Mouse (Mus musculus): ENCODE data around the gene Rcl1.

The Rcl1 gene

GRCm38 (mm10) chr19:29113746-29114649 lies 12.8 kb downstream of the Rcl1 start:
- no peak for DNase-seq (ENCODE audit: low spot score)

DNA sequence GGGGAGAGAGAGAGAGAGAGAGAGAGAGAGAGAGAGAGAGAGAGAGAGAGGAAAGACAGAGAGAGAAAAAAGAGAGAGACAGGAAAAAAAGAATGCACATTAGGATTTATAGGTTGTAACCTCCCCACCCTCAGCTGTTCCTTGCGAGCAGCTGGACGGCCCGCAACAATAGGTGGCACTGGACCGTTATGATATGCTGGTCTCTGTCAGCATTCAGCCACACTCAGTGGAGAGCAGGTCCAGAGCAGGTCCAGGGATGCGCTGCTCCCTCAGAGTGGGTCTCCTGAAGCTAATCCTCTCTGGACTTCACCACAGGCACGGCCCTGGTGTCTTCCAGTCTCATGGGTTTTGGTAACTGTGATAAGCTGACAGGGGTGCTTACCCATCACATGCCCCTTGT lies 15.6 kb downstream of the Rcl1 start:
- no peak for DNase-seq (ENCODE audit: low spot score)

GRCm38 (mm10) chr19:29118196-29118595 lies 17.0 kb downstream of the Rcl1 start:
- DNase-seq (ENCODE audit: low spot score): no peak

DNA sequence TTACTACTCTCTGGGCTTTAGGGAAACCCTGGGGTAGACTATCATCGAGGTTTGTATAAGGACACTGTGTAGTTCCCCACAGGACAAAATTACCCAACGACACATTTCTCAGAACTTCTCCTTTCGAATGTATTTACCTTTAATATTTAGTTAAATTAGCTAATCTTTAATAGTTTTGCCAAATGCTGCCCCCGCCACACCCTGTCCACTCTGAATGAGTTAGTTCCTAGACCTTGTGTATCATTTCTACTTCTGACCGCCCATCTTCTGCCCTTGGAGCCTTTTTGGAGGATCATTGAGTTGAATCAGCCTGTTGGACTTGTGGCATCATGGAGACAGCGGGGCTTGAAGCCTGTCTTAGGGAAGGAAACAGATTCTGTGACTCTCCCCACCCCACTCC lies 19.1 kb downstream of the Rcl1 start:
- no peak for DNase-seq (ENCODE audit: low spot score)

GRCm38 (mm10) chr19:29121394-29121793 lies 20.2 kb downstream of the Rcl1 start:
- no peak for DNase-seq (ENCODE audit: low spot score)

- no peak for DNase-seq (ENCODE audit: low spot score)
These were observed 23.9 kb downstream of the Rcl1 start for GRCm38 (mm10) chr19:29124886-29125585.

DNA sequence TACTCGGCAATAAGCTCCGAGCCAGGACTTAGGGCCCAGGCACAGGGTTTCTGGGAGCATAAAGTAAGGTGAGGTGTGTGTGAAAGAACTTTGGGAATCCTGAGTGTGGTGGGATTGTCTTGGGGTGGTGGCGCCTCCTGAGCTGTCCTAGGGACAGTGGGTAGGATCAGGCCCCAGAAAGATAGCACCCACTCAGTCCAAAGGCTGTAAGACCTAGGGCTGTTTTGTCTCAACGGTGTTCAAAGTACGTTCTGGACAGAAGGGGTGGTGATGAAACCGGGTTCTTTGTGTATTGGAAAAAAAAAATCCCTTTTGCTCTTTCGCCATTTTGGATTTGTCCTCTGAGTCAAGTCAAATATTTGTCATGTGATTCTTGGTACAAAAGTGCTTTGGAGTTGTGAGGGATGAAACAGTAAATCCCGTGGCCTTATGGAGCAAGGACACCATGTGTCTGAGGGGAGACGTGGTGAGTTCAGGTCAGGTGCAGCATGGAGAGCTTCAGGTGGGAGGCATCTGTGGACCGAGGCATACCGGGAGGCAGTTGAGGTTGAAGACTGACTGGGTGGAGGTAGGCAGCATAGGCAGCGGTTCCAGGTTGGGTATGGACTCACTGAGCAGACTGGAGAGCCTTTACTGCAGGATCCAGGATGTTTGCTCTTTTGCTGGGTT lies 25.3 kb downstream of the Rcl1 start:
- DNase-seq (ENCODE audit: low spot score): no peak

- DNase-seq (ENCODE audit: low spot score): no peak
These were observed 26.2 kb downstream of the Rcl1 start for GRCm38 (mm10) chr19:29127331-29127730.

- no peak for DNase-seq (ENCODE audit: low spot score)
These were observed 27.0 kb downstream of the Rcl1 start for GRCm38 (mm10) chr19:29128217-29128616.

DNA sequence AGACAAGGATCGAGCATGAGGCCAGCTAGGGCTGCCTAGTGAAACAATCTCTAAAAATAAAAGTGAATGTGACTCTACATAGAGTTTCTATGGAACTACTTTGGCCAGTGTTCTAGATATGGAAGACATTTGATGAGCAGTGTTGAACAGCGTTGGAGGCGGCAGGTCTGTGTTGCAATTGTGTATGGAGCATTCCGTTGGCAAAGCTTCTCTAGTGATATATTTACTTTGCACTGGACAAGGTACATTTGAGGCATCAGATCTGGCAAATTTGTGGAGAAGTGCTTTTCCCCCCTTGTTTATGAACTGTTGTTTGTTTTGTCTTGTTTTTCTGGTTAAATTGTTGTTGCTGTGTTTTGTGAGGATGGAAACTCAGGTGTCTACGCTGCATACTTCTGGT lies 28.4 kb downstream of the Rcl1 start:
- DNase-seq (ENCODE audit: low spot score): no peak

DNA sequence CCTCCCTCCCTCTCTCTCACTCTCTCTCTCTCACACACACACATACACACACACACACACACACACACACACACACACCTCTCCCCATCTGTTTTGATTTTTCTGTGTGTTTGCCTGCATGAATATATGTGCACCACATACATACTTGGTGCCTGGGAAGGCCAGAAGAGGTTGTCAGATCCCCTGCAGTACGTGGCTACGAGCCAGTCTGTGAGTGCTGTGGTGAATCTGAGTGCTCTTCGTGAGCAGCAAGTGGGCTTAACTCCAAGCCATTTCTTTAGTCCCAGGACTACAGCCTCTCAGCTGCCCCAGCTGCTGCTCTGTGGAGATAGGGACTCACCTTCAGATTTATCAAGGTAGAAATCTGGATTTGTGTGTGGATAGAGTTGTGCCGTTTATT lies 30.0 kb downstream of the Rcl1 start:
- DNase-seq (ENCODE audit: low spot score): no peak

- no peak for DNase-seq (ENCODE audit: low spot score)
These were observed 33.1 kb downstream of the Rcl1 start for GRCm38 (mm10) chr19:29134293-29134692.

DNA sequence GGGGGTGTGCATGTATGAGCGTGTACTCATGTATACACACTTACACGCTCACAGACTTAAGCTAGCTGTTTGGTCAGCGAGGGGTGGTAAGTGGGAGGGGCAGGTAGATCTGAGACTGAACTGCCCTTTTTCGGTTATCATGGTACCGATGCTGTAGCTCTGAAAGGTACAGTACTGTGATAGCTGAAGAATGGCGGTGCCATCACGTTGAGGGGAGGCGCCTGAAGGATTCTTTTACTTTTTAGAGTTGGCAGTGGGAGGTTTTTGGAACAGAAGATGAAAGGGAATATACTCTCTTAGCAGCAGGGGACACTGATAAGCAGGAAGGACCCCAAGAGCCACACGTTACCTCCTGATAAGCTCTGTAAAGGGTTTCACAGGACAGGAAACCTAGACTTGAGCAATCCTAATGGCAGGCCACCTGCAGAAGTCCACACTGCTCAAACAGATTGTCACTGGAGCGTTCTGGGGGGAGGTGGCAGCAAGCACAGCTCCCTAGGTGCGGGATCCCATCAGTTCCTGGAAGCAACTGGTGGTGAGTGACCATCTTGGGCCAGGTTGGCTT lies 34.1 kb downstream of the Rcl1 start:
- DNase-seq (ENCODE audit: low spot score): no peak

- DNase-seq (ENCODE audit: low spot score): no peak
These were observed 37.5 kb downstream of the Rcl1 start for GRCm38 (mm10) chr19:29138546-29139270.

GRCm38 (mm10) chr19:29139699-29140456 lies 38.7 kb downstream of the Rcl1 start:
- no peak for DNase-seq (ENCODE audit: low spot score)

GRCm38 (mm10) chr19:29140933-29141332 lies 39.8 kb downstream of the Rcl1 start:
- no peak for DNase-seq (ENCODE audit: low spot score)

DNA sequence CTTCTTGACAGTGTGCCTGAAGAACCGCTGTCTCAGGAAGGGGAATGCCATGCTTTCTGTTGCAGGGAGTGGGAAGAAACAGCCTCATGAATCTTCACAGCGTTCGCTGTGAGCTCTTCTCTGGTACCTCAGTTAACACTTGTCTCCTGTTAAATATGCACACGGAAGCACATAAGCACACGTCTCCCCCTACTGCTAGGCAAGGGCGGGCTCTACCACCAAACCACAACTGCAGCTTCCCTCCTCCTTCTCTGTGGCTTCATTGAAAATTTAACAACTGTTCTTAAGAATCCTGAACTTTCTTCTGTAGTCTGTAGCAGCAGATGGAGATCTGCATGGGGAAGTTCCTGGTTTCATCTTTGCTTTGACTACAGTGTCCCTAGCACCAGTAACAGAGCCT lies 41.1 kb downstream of the Rcl1 start:
- DNase-seq (ENCODE audit: low spot score): no peak

GRCm38 (mm10) chr19:29145421-29145820 lies 44.2 kb downstream of the Rcl1 start:
- DNase-seq (ENCODE audit: low spot score): no peak

DNA sequence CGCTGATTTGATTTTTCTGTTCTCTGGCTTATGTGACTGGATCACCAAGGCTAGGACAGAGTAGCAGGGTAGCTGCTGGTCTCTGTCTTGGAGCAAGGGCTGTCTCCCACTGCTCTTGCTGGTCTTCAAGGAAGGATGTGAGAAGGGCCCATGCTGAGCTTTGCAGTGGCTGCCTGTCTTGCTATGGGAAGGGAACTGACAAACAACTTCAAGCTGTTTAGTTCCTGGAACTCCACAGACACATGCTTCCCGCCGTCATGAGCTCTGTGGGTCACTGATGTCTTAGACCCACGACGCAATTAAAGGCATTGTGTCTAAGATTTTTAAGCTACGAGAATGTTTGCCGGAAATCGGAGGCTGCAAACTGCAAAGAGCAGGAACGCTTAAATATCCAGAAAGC lies 45.6 kb downstream of the Rcl1 start:
- no peak for DNase-seq (ENCODE audit: low spot score)

DNA sequence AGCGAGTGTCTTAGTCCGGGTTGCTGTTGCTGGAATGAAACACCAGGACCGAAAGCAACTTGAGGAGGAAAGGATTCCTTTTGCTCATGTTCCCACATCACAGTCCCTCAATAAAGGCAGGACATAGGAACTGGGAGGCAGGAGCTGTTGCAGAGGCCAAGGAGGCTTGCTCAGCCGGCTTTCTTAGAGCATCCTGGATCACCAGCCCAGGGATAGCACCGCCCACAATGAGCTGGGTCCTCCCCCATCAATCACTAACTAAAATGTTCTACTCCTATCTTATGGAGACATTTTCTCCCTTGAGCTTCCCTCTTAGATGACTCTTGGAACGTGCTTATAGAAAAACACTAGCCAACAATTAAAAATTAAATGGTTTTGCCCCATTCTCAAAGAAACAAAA lies 48.4 kb downstream of the Rcl1 start:
- no peak for DNase-seq (ENCODE audit: low spot score)

GRCm38 (mm10) chr19:29150038-29150437 lies 48.9 kb downstream of the Rcl1 start:
- no peak for DNase-seq (ENCODE audit: low spot score)

All from urinary bladder, postnatal 25 days (tissue).